Mouse (Mus musculus) bone marrow macrophage, adult 2 months (primary cell): ENCODE results near the gene Tmeff1. TPM values are rescaled to one million over a fixed set of nuclear protein-coding genes. Genes with fewer than 3 reads are reported as not detected.

Source experiments
- H3K27ac ChIP-seq: 2 replicates; pipeline ENCODE4 v1.5.1; 2012; ENCODE audit warnings: low read depth, low read length; ENCODE audit not compliant: insufficient read depth
- H3K4me1 ChIP-seq: 2 replicates; pipeline ENCODE4 v1.6.1; 2012; ENCODE audit warnings: low read length; ENCODE audit not compliant: control insufficient read depth, insufficient read depth
- H3K4me3 ChIP-seq: 2 replicates; pipeline ENCODE4 v1.5.1; 2012; ENCODE audit warnings: mild to moderate bottlenecking, low read length, moderate library complexity; ENCODE audit not compliant: insufficient read depth
- POLR2A ChIP-seq: IDR thresholded peaks from 2 replicates; pipeline ENCODE4 v1.6.1; 2012; ENCODE audit warnings: mild to moderate bottlenecking, low read depth, low read length, borderline replicate concordance
- polyA plus RNA-seq: library from polyadenylated mRNA; stranded (reverse); fragments of >200 nt; gene quantifications from 2 replicates; pipeline ENCODE4 v1.2.4, GENCODE M21; 2012; ENCODE audit not compliant: missing spikeins, insufficient read depth, insufficient read length

Gene Tmeff1
- polyA plus RNA-seq, 1 experiment = 0.47 TPM

DNA sequence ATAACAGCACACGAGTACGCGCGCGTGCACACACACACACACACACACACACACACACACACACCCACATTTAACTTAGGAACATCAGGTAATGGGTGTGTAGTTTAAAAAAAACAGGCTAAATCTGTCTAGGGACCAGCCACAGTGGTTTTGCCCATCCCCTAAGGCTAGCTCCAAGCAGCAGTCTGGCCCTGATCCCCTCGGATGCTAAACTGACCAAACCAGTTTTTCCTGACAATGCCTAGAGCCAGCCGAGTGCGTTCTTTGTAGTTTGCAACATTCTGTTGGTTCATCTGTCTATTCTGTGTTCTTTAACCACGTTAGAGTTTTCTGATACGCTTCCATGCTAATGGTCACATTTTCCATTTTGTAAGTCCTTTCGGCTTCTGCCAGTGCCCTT, 112.3 kb downstream of the Tmeff1 start:
- H3K27ac ChIP-seq = no peak overlapping the region
- no peak overlapping the region for H3K4me3 ChIP-seq
- no peaks in the 10 kb centered on the region for H3K4me1 ChIP-seq
- TF ChIP-seq POLR2A = no peak

Other genes with a start within 250 kb of the Tmeff1 start
- 17.2 and 21.3 TPM in 2 replicates for gene Tex10, start 111.7 kb upstream of the Tmeff1 start, polyA plus RNA-seq
- 0.67 and 1.4 TPM in 2 replicates for gene Msantd3, start 45.2 kb upstream of the Tmeff1 start, polyA plus RNA-seq
- gene Cavin4, start 78.3 kb downstream of the Tmeff1 start, polyA plus RNA-seq = not detected in 2 replicates